Mouse (Mus musculus): ENCODE measurements at regions not wholly inside any gene's neighbourhood (a gene's known extent, or its start where the extent isn't known, plus 50 kb on each side); places are given as distances from the start of the nearest gene placed in this dataset.
"Not testable (repeated sequence)": the region's sequence is repeated elsewhere in the genome, so short reads cannot be mapped to it uniquely, and the experiment has no call there.

DNA sequence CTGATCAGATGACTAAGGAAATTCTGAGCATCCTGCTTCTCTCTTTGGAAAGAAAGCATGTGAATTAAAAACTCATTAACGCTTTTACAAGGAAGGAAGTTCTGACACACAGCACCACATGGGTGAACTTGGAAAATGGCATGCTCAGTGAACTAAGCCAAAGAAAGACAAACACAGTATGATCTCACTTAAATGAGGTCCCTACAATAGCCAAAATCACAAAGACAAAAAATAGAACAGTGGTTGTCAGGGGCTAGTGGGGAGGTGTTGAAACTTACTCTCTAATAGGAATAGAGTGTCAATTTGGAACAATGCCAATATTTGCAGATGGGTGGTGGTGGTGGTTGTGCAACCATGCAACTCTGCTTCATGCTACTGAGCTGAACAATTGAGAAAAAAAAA is 172.7 kb upstream of the Prkcq start:
- DNase-seq, result peak in 1 of 2 experiments; percentile 4

DNA sequence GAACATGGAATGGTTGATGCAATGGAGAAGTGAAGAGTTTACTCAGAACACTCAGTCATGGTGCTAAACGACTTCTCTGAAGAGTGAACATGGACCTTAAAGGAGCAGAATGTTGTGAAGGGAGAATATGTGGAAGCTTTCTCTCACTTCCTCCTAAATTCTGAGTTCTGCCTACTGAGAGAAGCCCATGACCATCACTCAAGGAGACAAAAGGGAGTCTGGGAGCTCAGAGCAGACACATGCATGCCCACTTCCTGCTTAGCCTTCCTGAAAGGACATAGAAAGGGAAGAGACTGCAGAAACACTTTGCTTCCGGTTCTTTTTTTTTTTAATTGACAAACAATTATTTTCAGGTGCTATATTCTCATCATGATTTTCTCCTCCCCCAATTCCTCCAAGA is 166.1 kb upstream of the Prkcq start:
- no peak for DNase-seq

DNA sequence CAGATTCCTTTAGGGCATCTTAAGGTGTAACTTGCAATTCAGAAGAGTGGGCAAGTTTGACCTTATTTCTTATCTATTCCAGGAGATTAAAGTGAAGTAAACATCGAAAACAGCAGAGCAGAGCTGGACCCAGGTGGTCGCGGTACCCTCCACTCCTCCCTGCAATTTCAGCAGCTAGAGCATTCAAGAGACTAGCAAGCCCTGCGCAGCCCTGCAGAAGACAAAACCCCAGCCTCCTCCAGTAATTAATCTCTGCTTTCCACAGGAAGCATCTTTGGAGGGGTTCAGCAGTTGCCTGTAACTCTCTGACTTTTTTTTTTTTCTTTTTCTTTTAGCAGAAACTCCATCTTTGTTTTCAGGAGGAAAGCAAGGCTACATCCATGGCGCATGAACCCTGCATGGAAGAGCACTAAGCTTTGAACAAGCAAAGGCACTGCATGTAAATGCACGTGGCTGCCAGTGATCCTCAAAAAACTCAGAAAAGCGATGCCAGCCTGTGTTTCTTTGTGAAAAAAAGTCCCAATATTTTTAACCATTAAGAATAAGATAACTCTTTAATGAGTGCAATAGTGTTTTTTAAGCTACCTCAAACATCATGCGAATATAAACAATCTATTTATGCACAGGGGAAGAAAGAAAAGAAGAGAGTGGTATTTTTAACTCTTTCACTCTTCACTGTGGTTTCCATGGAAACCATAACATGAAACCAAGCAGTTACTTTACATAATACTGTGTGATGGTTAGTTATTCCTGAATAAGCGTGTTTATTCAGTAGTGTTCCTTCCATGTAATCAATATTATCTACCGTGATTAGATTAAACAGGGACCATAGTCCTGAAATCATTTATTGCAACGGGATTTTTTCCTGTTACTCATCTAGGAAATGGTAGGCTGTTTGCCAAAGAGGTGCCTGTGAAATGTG is 160.6 kb upstream of the Prkcq start:
- DNase-seq, result no peak

DNA sequence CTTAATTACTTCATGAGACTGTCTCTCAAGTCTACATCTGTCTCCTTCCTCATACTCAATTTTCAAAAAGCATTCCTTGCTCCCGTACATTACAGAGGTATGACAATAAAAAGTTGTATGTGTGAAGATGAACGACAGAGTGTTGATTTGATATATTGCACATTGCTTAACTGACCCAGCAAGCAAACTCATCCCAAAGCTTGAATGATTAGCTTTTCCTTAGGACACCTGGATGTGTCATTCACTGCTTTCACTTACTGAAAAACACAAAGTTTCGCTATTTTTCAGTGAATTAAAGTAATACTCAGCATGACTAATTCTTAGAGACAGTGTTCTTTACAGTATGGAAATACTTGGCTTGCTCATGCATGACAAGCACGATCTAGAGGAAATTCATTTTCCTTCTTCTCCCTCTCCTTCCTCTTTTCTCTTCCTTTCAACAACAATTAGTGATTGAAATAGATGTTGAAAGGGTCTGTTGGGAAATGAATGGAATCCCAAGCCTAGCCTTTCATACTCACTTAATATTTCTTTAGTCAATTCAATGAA is 159.5 kb upstream of the Prkcq start:
- no peak for DNase-seq

DNA sequence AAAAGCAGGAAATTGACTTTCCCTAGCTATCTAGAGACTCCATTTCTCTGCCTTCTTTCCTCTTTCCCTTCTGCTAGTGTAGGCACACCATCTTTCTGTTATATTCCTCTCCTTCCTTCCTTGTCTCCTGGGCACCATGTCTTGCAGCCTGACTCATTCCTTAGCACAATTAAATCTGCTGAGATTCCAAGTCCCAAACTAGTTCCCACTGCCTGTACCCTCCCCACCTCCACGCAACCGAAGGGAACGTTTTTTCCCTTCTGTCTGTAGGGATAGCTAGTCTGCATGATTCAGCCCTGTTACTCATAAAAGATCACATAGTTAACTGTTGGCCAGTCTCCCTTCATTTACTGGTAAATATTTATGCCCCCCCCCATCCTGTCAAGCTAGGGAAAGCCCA is 158.8 kb upstream of the Prkcq start:
- no peak for DNase-seq

DNA sequence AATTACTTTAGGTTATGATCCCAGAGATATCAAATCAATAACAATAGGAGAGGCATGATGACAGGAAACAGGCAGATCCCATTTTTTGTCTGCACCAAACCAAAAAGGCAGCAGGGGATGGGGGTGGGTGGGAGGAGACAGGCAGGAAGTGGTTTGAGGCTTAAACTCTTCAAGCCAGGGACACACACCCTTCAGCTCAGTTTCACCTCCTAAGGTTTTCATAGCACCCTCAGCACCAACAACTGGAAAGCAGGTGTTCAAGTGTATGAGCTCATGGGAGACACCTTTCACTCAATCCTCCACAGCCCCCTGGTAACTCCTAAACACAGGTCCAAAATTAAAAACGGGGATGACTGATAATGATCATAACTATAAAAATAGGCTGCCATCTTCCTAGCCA is 155.5 kb upstream of the Prkcq start:
- DNase-seq, result no peak

DNA sequence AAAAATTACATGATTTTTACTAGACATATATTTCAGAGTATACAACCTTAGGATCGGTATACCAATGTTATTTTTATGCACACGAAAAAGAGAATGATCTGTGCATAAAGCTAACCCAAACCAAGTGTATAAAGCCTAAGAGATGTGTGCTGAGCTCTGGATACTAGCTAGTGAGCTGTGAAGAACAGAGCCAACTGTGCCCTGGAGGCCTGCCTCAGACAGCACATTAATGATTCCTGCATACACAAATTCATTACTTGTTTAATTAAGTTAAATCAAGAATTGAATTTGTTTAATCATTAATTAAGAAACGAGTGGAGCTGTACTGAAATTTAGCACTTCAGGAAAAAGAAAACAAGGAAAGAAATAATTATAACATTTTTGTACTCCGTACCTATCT is 139.0 kb upstream of the Prkcq start:
- DNase-seq, result no peak

DNA sequence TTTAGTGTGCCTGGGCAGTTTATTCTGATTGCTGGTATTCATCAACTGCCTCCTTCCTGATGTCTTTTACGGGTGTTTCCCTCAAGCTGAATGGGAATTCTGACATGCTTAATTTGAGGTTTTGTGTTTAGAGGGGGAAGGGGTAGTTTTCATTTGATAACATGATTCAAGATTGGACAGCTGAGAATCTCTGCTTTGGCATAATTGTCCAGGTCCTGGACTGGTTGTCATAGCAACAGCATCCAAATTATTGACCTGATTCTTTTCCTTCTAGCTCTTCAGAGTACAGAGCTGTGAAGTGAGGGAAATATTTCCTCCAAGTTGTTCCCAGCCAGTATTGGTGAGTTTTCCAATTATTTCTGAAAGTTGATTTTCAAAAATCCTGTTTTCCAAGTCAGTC is 137.7 kb upstream of the Prkcq start:
- DNase-seq, result no peak

DNA sequence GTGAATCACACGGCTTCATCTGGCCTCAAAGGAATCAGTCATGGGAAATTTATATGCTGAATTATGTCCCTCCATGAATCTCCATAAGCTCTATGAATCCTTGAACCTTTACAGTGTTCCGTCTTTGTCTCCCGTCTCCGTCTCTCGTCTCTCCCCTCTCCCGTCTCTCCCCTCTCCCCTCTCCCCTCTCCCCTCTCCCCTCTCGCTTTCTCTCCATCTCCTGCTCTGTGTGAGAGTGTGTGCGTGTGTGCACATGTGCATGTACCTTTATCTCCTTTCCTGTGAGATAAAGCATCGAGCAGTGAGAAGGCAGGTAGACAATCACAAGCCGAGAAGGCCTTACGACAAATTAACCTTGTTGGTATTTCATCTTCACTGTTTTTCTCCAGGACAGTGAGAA is 134.6 kb upstream of the Prkcq start:
- no peak for DNase-seq

DNA sequence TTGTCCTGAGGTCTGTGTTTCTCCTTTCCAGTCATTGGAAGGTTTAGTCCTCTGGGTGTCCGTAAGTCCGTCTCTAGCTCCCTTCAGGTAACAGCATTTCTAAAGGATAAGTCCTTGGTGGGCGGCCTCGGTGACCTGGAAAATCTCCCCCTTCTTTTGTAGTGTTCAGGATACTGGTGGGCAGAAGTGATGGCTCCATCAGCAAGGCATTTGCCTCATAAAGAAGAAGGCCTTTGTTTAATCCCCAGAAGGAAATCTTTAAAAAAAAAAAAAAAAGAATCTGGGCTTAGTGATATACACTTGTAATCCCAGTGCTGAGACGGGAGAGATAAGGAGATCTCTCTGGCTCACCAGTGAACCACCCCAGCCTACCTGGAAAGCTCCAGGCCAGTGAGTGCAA is 133.5 kb upstream of the Prkcq start:
- no peak for DNase-seq

DNA sequence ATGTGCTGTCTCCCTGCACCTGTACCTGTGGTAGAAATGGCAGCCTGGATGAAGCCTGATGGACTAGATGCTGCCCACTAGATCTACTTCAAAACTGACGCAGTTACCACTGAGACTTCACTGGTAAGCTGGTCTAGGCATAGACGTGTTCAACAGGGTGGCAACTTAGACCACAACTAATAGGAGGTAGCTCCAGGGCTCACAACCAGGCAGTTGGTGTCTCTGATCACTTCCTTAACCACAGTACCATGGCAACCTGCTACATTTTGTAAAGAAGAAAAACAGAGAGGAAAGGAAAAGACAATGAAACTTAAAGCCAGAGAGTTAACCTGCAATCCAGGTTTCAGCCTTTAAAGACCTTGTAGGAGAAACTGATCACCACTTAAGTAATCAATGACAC is 131.9 kb upstream of the Prkcq start:
- DNase-seq, result no peak

DNA sequence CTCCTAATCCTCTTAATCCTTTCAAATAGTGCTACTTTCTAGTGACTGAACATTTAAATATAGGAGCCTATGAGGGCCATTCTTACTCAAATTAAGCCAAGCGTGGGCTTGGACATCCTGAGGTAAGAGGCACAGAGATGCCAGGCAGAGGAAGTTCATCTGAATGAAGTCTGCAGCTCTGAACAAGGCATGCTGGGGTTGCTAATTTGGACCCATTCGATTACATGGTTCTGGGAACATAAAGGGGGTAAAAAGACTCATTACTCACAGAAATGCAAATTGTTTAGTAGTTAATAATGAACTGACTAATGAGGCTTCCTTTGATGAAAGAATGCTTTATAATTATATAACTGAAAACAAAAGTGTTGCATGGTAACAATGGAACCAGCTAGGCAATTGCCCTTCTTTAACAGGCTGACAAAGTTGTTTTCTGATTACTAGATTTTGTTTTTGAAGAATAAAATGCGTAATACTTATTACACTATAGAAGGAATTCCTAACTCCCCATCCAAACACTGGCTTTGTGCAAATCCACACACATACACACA is 127.1 kb upstream of the Prkcq start:
- DNase-seq, result no peak

DNA sequence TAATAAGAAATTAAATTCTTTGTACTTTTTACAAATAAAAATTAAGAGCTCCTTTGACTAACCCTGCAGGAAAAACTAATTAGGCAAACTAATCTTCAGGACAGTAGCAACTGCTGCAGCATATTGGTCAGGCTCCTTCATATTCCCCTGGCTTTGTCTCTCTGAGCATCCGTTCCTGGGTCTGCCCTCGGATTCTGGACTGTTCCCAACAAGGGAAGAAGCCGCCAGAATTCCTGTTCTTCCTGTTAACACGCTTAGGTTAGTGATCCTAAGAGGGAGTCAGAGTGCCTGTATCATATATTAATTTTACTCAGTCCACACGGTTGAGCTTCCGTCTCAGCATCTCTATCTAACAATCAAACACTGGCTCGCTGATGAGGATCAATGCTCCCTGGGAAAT is 120.3 kb upstream of the Prkcq start:
- no peak for DNase-seq

DNA sequence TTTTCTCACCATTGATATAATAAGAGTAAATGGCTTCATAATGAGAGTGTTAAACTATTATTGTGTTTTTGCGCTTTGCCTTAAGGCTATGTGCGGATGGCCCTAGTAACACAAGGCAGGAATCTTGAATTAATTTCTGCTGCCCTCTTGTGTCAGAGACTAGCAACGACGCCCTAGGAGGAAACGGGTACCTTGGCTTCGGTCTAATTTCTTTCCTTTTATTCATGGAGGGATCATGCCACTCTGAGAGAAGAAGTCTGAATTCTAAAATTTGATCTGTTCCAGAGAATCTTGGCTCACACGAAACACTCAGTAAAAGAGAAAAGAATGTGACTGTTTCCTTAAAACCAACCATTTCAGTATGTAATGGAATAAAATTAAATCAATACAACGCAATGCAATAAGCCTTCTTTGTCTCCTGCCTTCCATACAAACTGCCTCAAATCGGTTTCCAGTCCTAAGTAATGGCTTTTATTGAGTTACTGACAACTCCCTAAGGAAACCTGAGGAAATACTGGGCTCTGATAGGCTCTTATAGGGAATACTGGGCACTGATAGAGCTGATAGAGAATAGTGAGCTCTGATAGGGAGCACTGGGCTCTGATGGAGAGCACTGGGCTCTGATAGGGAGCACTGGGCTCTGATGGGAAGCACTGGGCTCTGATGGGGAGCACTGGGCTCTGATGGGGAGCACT is 112.0 kb upstream of the Prkcq start:
- DNase-seq, result peak in 1 of 2 experiments; percentile 14

DNA sequence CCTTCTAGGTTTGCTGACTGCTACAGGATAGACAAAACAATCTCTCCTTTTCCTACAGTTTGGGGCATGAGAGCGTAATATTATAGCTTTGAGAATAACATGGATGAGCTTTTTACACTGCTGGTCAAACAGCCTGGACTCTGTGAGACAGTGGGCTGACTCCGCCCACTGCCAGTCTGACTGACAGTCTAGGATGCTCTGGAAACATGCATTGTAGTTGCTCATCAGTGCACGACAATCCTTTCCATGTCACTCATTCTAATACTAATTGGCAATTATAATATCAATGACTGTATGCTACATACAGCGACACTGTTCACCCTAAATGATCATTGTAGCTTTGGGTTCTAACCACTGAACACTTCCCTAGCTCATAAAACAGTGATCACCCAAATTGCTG is 104.5 kb upstream of the Prkcq start:
- DNase-seq, result no peak

DNA sequence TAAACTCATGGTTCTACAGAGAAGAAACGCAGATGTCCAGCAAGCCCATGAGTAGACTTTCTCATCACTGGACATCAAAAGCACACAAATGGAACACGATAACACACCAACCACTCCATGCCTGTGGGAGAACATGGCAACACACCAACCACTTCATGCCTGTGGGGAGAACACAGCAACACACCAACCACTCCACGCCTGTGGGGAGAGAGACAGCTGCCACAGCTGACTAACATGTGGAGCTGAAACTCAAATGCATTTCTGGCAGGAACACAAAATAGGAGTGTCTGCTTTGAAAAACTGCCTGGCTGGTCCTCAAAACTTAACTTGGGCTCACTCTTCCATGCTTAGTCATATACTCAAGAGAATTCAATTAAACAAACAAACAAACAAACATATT is 88.4 kb upstream of the Prkcq start:
- no peak for DNase-seq

DNA sequence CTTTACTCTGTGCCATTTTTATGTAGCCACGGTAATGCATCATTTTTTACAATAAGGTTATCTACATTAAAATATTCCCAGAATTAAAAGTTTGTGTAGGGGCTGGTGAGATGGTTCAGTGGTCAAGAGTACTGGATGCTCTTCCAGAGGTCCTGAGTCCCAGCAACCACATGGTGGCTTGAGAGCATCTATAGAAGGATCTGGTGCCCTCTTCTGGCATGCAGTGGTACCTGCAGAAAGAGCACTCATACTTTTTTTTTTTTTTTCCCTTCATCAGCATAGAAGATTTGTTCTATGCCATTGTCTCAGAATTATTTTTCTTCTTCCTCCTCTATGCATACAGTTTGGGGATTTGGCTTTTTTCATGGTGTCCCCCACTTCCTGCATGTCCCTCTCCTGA is 84.9 kb upstream of the Prkcq start:
- no peak for DNase-seq

DNA sequence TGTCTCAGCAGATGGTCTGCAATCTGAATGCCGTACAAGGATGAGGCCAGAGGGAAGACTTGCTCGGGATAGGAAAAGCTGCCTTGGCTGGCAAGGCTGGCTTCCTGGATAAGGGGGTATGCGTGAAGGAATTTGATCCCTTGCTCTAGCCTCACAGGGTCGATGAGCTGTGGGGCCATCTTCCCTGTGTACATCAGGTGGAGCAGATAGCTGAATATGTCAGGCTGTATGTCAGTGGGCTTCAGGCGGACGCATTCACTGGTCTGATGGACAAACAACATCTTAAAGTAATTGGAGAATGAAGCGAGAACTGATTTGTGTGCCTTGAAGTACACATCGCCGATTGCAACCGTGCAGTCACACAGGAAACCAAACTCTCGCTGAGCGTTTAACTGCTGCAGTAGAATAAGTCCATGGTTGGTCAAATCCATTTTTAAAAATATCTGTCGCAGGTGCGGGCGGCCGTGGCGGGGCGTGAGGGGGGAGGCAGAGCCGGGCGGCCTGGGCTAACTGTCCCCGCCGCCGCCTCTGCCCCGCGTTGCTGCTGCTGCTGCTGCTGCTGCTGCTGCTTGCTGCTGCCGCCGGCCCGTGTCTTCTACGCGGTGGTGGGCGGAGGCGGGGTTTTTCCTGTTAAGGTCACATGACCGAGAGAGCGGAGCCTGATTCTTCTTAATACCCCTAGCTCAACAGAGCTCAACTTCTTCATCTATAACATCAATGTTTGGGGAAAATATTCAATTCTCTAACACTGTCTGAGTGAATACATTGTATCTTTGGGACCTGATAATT is 71.9 kb upstream of the Prkcq start:
- not testable (repeated sequence) for DNase-seq

DNA sequence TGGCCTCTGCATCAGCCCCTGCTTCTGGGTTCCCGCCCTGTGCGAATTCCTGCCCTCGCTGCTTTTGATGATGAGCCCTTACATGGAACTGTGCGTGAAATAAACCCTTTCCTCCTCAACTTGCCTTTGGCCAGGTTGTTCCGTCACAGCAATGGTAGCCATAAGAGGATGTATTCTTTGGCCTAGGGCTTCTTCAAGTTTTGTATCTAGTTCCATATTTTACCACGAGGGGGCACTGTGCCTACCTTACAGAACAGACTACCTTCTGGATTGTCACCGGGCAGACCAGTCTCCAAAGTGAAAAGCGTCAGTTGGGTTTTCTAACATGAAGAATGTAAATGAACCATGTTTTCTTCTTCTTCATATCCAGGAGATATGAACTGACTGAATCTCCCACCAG is 58.7 kb upstream of the Prkcq start:
- peak in 1 of 2 experiments; percentile 10 for DNase-seq

DNA sequence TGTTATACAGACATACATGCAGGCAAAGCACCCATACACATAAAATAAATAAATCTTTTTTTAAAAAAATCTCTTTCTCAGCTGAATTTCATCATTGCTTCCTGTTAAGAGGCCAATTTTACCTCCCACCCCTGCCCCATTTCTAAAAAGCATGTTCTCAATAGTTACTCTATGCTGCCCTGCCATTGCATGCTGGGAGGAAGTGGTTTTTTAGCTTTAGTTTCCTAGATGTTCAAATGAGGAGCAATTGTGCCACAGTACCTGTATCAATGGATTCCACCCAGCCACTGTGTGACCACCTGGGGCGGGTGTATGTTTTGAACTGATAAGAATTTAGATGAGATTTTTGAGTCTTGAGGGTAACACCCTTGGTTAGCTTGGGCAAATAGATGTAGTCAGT is 53.3 kb upstream of the Prkcq start:
- DNase-seq, result no peak

DNA sequence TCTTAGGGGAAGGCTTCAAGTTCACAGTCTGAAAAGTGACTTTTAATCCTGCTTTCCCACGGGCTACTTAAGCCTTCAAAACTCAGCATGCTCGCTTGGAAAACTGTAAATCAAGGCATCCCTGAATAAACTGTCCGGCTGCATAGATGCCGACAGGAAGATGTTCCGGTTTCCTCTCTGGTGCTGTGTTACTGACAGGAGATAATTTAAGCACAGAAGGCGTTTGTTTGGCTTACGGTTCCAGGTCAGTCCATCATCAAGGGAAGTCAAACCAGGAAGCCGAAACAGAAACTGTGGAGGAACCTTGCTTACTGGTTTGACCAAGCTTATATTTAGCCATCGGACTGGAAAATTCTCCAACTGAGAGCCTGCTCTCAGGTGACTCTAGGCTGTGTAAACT is 52.6 kb upstream of the Prkcq start:
- no peak for DNase-seq

All from lung, adult 18-20 months (tissue).